Mouse (Mus musculus): ENCODE measurements at regions not wholly inside any gene's neighbourhood (a gene's known extent, or its start where the extent isn't known, plus 50 kb on each side); places are given as distances from the start of the nearest gene placed in this dataset.

DNA sequence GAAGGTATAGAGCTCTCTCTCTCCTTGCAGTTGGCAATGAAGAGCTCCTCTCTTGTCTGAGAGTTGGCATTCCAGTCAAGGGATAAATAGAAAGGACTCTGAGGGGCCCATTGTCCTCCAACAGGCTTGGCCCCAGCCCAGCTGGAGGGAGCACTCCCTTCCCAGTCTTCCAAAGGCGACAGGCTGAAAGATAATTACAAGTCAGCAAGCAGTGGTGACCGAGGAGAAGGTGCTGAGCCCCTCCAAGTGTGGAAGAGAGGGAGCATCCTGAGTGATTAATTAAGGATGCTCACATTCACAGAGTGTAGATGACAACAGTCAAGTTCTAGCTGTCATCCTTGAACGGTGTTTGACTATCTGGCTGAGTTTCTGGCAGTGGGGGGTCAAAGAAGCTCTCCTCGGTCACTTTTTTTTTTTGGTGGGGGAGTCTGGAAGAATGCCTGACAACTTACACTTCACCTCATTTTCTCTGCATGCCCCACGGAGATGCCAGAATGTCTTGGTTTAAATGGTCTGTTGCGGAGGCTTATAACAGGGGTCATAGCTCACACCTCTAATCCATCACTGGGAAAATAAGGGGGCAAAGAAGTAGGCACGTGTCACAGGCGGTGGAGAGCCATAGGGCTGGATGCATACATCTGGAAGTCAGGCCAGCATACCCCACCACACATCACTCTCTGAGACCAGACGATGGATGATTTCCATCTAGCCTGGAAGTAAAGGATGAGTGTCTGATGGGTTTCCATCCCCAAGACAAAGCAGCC, 93.5 kb upstream of the Lclat1 start:
- DNase-seq (ENCODE audit: low spot score) (peak; percentile 42), ATAC-seq (no peak)
- Histone ChIP-seq H3K9ac (ENCODE audit: low read length) (no peak overlapping the region), H3K4me1 (ENCODE audit: control insufficient read depth, insufficient read depth, low read length) (peaks cover 4% of the 10 kb centered on the region; the same call in 1 of the 2 replicates), H3K27me3 (replicated peaks; ENCODE audit: control insufficient read depth, insufficient read depth, low read length) (no peaks in the 10 kb centered on the region), H3K9me3 (replicated peaks; ENCODE audit: control insufficient read depth, low read length) (no peaks in the 10 kb centered on the region), H3K4me3 (ENCODE audit: low read depth, low read length) (no peak overlapping the region), H3K4me2 (ENCODE audit: low read length) (no peak overlapping the region), H3K36me3 (ENCODE audit: control insufficient read depth, insufficient read depth, low read length) (no peaks in the 10 kb centered on the region), H3K27ac (ENCODE audit: low read depth, low read length) (no peak overlapping the region)
- WGBS, result 55% methylated on average over 9 of the region's 9 CpGs

DNA sequence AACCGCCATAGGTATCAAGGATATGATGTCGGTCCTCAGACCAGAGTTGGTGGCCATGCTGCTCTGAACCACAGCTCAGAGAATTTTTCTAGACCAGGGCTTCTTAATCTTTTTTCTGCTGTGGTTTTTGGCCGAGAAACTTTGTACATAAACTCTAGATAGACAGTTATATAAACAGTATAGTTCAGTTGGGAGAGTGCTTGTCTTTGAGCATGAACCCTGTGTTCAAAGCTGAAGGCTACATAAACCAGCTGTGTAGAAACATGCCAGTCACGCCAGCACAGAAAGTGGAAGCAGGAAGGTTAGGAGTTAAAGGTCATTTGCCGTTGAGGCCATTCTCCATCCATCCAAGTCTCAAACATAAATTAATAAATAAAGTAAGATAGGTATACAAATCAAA, 90.6 kb upstream of the Lclat1 start:
- Histone ChIP-seq H3K36me3 (ENCODE audit: control insufficient read depth, insufficient read depth, low read length) (no peaks in the 10 kb centered on the region), H3K4me3 (ENCODE audit: low read depth, low read length) (no peak overlapping the region), H3K27me3 (replicated peaks; ENCODE audit: control insufficient read depth, insufficient read depth, low read length) (no peaks in the 10 kb centered on the region), H3K4me1 (ENCODE audit: control insufficient read depth, insufficient read depth, low read length) (peaks cover 4% of the 10 kb centered on the region; the same call in 1 of the 2 replicates), H3K27ac (ENCODE audit: low read depth, low read length) (no peak overlapping the region), H3K4me2 (ENCODE audit: low read length) (no peak overlapping the region), H3K9ac (ENCODE audit: low read length) (no peak overlapping the region), H3K9me3 (replicated peaks; ENCODE audit: control insufficient read depth, low read length) (no peaks in the 10 kb centered on the region)
- 93% methylated on average over 5 of the region's 5 CpGs for WGBS
- ATAC-seq (no peak), DNase-seq (ENCODE audit: low spot score) (no peak)

GRCm38 (mm10) chr17:73022630-73023051, 85.1 kb upstream of the Lclat1 start:
- H3K4me2 ChIP-seq (ENCODE audit: low read length), result no peak overlapping the region
- no peaks in the 10 kb centered on the region for H3K9me3 ChIP-seq (replicated peaks; ENCODE audit: control insufficient read depth, low read length)
- H3K27ac ChIP-seq (ENCODE audit: low read depth, low read length), result no peak overlapping the region
- no peaks in the 10 kb centered on the region for H3K36me3 ChIP-seq (ENCODE audit: control insufficient read depth, insufficient read depth, low read length)
- no peak overlapping the region for H3K4me3 ChIP-seq (ENCODE audit: low read depth, low read length)
- H3K9ac ChIP-seq (ENCODE audit: low read length), result no peak overlapping the region
- WGBS, result 77% methylated on average over 8 of the region's 8 CpGs
- no peaks in the 10 kb centered on the region for H3K27me3 ChIP-seq (replicated peaks; ENCODE audit: control insufficient read depth, insufficient read depth, low read length)
- DNase-seq (ENCODE audit: low spot score) (no peak), ATAC-seq (no peak)
- H3K4me1 ChIP-seq (ENCODE audit: control insufficient read depth, insufficient read depth, low read length), result no peaks in the 10 kb centered on the region

- Histone ChIP-seq H3K4me2 (ENCODE audit: low read length) (no peak overlapping the region), H3K4me1 (ENCODE audit: control insufficient read depth, insufficient read depth, low read length) (no peaks in the 10 kb centered on the region), H3K4me3 (ENCODE audit: low read depth, low read length) (no peak overlapping the region), H3K9ac (ENCODE audit: low read length) (no peak overlapping the region), H3K27me3 (replicated peaks; ENCODE audit: control insufficient read depth, insufficient read depth, low read length) (no peaks in the 10 kb centered on the region), H3K27ac (ENCODE audit: low read depth, low read length) (no peak overlapping the region), H3K36me3 (ENCODE audit: control insufficient read depth, insufficient read depth, low read length) (no peaks in the 10 kb centered on the region), H3K9me3 (replicated peaks; ENCODE audit: control insufficient read depth, low read length) (no peaks in the 10 kb centered on the region)
- DNase-seq (ENCODE audit: low spot score) (no peak), ATAC-seq (no peak)
- WGBS, result 52% methylated on average over 10 of the region's 10 CpGs
Observed at GRCm38 (mm10) chr17:73023362-73024107, 84.2 kb upstream of the Lclat1 start.

DNA sequence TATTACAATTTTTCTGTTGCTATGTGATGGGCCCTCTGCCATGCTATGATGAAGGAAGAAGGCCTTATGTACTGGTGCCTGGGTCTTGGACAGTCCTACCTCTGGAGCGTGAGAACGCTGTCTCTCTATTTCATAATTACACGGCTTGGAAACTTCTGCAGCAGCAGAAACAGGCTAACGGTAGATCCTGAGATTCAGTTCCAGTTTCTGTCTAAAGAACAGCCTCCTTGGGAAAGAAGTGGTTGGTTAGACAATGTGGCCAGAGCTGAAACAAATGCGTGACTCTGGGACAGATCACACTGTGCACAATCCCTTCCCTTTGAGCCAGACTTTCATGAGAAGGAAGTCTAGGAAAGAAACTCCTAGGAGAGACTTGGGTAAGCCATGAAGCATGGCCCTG, 80.7 kb upstream of the Lclat1 start:
- no peaks in the 10 kb centered on the region for H3K9me3 ChIP-seq (replicated peaks; ENCODE audit: control insufficient read depth, low read length)
- H3K4me1 ChIP-seq (ENCODE audit: control insufficient read depth, insufficient read depth, low read length), result no peaks in the 10 kb centered on the region
- ATAC-seq (no peak), DNase-seq (ENCODE audit: low spot score) (no peak)
- no peak overlapping the region for H3K27ac ChIP-seq (ENCODE audit: low read depth, low read length)
- 94% methylated on average over 5 of the region's 5 CpGs for WGBS
- H3K9ac ChIP-seq (ENCODE audit: low read length), result no peak overlapping the region
- H3K4me2 ChIP-seq (ENCODE audit: low read length), result no peak overlapping the region
- H3K4me3 ChIP-seq (ENCODE audit: low read depth, low read length), result no peak overlapping the region
- H3K36me3 ChIP-seq (ENCODE audit: control insufficient read depth, insufficient read depth, low read length), result no peaks in the 10 kb centered on the region
- H3K27me3 ChIP-seq (replicated peaks; ENCODE audit: control insufficient read depth, insufficient read depth, low read length), result no peaks in the 10 kb centered on the region

- no peak for ATAC-seq
- H3K27ac ChIP-seq (ENCODE audit: low read depth, low read length), result no peak overlapping the region
- H3K4me3 ChIP-seq (ENCODE audit: low read depth, low read length), result no peak overlapping the region
- no peak overlapping the region for H3K9ac ChIP-seq (ENCODE audit: low read length)
- H3K36me3 ChIP-seq (ENCODE audit: control insufficient read depth, insufficient read depth, low read length), result no peaks in the 10 kb centered on the region
- H3K27me3 ChIP-seq (replicated peaks; ENCODE audit: control insufficient read depth, insufficient read depth, low read length), result no peaks in the 10 kb centered on the region
- no peak overlapping the region for H3K4me2 ChIP-seq (ENCODE audit: low read length)
- no peaks in the 10 kb centered on the region for H3K4me1 ChIP-seq (ENCODE audit: control insufficient read depth, insufficient read depth, low read length)
- DNase-seq (ENCODE audit: low spot score), result no peak
- no peaks in the 10 kb centered on the region for H3K9me3 ChIP-seq (replicated peaks; ENCODE audit: control insufficient read depth, low read length)
- 72% methylated on average over 5 of the region's 5 CpGs for WGBS
Observed at GRCm38 (mm10) chr17:73031796-73032195, 76.0 kb upstream of the Lclat1 start.

DNA sequence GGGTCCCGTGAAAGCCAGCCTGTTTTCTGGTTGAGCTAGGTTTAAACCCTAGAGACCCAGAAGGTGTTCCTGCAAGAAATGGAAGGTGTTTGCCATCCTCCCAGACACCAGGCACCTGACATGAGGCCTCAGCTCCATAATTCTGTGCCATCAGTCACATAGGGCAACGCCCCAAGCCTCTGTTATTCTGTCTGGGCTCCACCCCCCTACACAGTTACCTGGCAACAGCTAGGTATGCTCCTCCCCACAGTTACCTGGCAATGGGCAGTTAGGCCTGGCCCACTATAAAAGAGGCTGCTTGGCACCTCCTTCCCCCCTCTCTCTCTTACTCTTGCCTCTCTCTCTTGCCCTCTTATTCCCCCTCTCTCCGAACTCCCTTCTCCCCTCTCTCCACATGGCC, 75.5 kb upstream of the Lclat1 start:
- ATAC-seq, result no peak
- WGBS, result 75% methylated on average over 3 of the region's 3 CpGs
- H3K27me3 ChIP-seq (replicated peaks; ENCODE audit: control insufficient read depth, insufficient read depth, low read length), result no peaks in the 10 kb centered on the region

GRCm38 (mm10) chr17:73034420-73034819, 73.4 kb upstream of the Lclat1 start:
- no peaks in the 10 kb centered on the region for H3K27me3 ChIP-seq (replicated peaks; ENCODE audit: control insufficient read depth, insufficient read depth, low read length)
- DNase-seq (ENCODE audit: low spot score) (no peak), ATAC-seq (no peak)
- H3K4me3 ChIP-seq (ENCODE audit: low read depth, low read length), result no peak overlapping the region
- no peaks in the 10 kb centered on the region for H3K36me3 ChIP-seq (ENCODE audit: control insufficient read depth, insufficient read depth, low read length)
- H3K9me3 ChIP-seq (replicated peaks; ENCODE audit: control insufficient read depth, low read length), result no peaks in the 10 kb centered on the region
- WGBS, result 73% methylated on average over 3 of the region's 3 CpGs
- H3K9ac ChIP-seq (ENCODE audit: low read length), result no peak overlapping the region
- H3K4me1 ChIP-seq (ENCODE audit: control insufficient read depth, insufficient read depth, low read length), result no peaks in the 10 kb centered on the region
- no peak overlapping the region for H3K4me2 ChIP-seq (ENCODE audit: low read length)
- no peak overlapping the region for H3K27ac ChIP-seq (ENCODE audit: low read depth, low read length)

More for the DNA sequence above, 75.5 kb upstream of the Lclat1 start:
- Histone ChIP-seq H3K4me1 (ENCODE audit: control insufficient read depth, insufficient read depth, low read length) (no peaks in the 10 kb centered on the region), H3K9me3 (replicated peaks; ENCODE audit: control insufficient read depth, low read length) (no peaks in the 10 kb centered on the region), H3K27ac (ENCODE audit: low read depth, low read length) (no peak overlapping the region), H3K36me3 (ENCODE audit: control insufficient read depth, insufficient read depth, low read length) (no peaks in the 10 kb centered on the region), H3K4me2 (ENCODE audit: low read length) (no peak overlapping the region), H3K9ac (ENCODE audit: low read length) (no peak overlapping the region), H3K4me3 (ENCODE audit: low read depth, low read length) (no peak overlapping the region)
- no peak for DNase-seq (ENCODE audit: low spot score)

DNA sequence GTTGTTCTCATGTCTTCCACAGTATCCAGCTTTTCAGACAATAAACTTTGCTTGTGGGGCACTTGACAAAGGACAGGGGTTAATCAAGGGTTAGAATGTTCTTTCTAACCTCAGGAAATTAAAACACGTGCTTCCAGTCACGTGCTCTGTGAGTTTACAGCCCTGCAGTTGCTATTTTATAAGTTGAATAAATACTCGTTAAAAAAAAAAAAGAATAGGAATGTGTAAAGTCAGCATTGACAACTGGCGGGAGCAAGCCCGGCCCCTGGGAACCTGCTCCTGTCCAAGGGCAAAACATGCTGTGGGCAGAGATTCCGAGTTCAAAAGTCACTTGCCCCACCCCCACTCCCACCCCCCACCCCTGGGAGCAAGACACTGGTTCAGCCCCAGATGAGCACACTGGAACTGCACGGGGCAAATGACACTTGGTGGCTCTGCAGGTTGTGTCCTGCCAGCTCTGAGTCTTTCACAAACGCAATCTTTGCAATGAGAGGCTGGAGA, 72.8 kb upstream of the Lclat1 start:
- Histone ChIP-seq H3K9ac (ENCODE audit: low read length) (no peak overlapping the region), H3K27me3 (replicated peaks; ENCODE audit: control insufficient read depth, insufficient read depth, low read length) (no peaks in the 10 kb centered on the region), H3K4me3 (ENCODE audit: low read depth, low read length) (no peak overlapping the region), H3K27ac (ENCODE audit: low read depth, low read length) (no peak overlapping the region), H3K4me1 (ENCODE audit: control insufficient read depth, insufficient read depth, low read length) (no peaks in the 10 kb centered on the region), H3K4me2 (ENCODE audit: low read length) (no peak overlapping the region), H3K36me3 (ENCODE audit: control insufficient read depth, insufficient read depth, low read length) (no peaks in the 10 kb centered on the region), H3K9me3 (replicated peaks; ENCODE audit: control insufficient read depth, low read length) (no peaks in the 10 kb centered on the region)
- WGBS, result 34% methylated on average over 8 of the region's 8 CpGs
- DNase-seq (ENCODE audit: low spot score), result no peak
- no peak for ATAC-seq
